Mouse (Mus musculus) intestine, embryonic 15.5 days (tissue): ENCODE measurements around the gene Espn. TPM values are rescaled to one million over a fixed set of nuclear protein-coding genes. Genes with fewer than 3 reads are reported as not detected.

ENCODE experiments used
- ATAC-seq: fragments of 200-750 bp; cut with Nextera tagmentation; 2 replicates; pipeline ENCODE4 v1.8.0; 2017; ENCODE audit warnings: moderate TSS enrichment, moderate library complexity
- H3K27ac ChIP-seq: fragments of 300-500 bp; sonication (generic); 2 replicates; pipeline ENCODE4 v1.5.1; 2015; ENCODE audit warnings: mild to moderate bottlenecking, inconsistent platforms
- H3K27me3 ChIP-seq: fragments of 300-500 bp; sonication (generic); replicated peaks from 2 replicates; pipeline ENCODE4 v1.6.1; 2015; ENCODE audit warnings: inconsistent platforms
- H3K36me3 ChIP-seq: fragments of 300-500 bp; sonication (generic); 2 replicates; pipeline ENCODE4 v1.6.1; 2015; ENCODE audit warnings: inconsistent platforms
- H3K4me1 ChIP-seq: fragments of 300-500 bp; sonication (generic); replicated peaks from 2 replicates; pipeline ENCODE4 v1.6.1; 2015; ENCODE audit warnings: inconsistent platforms
- H3K4me2 ChIP-seq: fragments of 300-500 bp; sonication (generic); replicated peaks from 2 replicates; pipeline ENCODE4 v1.6.1; 2015; ENCODE audit warnings: mild to moderate bottlenecking, inconsistent platforms
- H3K4me3 ChIP-seq: fragments of 300-500 bp; sonication (generic); replicated peaks from 2 replicates; pipeline ENCODE4 v1.5.1; 2015; ENCODE audit warnings: inconsistent platforms
- H3K9ac ChIP-seq: fragments of 300-500 bp; sonication (generic); 2 replicates; pipeline ENCODE4 v1.6.1; 2015; ENCODE audit warnings: inconsistent platforms
- H3K9me3 ChIP-seq: fragments of 300-500 bp; sonication (generic); 2 replicates; pipeline ENCODE4 v1.6.1; 2016; ENCODE audit warnings: inconsistent platforms
- WGBS: fragments of 180-500 bp; shearing (Covaris S2); methylation state at CpG from one replicate; pipeline ENCODE4 v1.1.7; 2015; 5-methylcytosine and 5-hydroxymethylcytosine counted together
- polyA plus RNA-seq: library from polyadenylated mRNA; unstranded; fragments of >200 nt; fragmentation: Nextera tagmentation; extraction: Ambion mirVana; gene quantifications from 2 replicates; pipeline ENCODE4 v1.2.1, GENCODE M21; 2015

The Espn gene
- polyA plus RNA-seq, 1 experiment from 2014 or later = 29.2 TPM

- Histone ChIP-seq H3K9ac (0 out of 2 replicates have a peak overlapping the region, but pooled peaks have one; percentile 12), H3K27ac (0 out of 2 replicates have a peak overlapping the region, but pooled peaks have one; percentile 94), H3K27me3 (no peaks in the 10 kb centered on the region), H3K4me3 (no peak overlapping the region; the same call in 1 of the 2 replicates), H3K4me2 (peak overlapping the region; percentile 66), H3K4me1 (peaks cover 28% of the 10 kb centered on the region), H3K9me3 (no peaks in the 10 kb centered on the region), H3K36me3 (no peaks in the 10 kb centered on the region)
- WGBS = 76% methylated on average over 9 of the region's 9 CpGs
- no peak for ATAC-seq
Measured at GRCm38 (mm10) chr4:152187142-152187541, 35.0 kb upstream of the Espn start.

GRCm38 (mm10) chr4:152186205-152187082, 34.3 kb upstream of the Espn start:
- peak; percentile 7; the same call in 1 of the 2 replicates for ATAC-seq
- Histone ChIP-seq H3K4me1 (peaks cover 28% of the 10 kb centered on the region), H3K4me2 (peak overlapping the region; percentile 66), H3K4me3 (peak overlapping the region; percentile 36), H3K9me3 (no peaks in the 10 kb centered on the region), H3K27ac (peak overlapping the region; percentile 94), H3K36me3 (no peaks in the 10 kb centered on the region), H3K27me3 (no peaks in the 10 kb centered on the region), H3K9ac (peak overlapping the region; percentile 35)
- WGBS = 34% methylated on average over 14 of the region's 14 CpGs

- peak overlapping the region; percentile 36 for H3K4me3 ChIP-seq
- ATAC-seq = peak; percentile 81
- peak overlapping the region; percentile 66 for H3K4me2 ChIP-seq
- H3K36me3 ChIP-seq = no peaks in the 10 kb centered on the region
- peaks cover 25% of the 10 kb centered on the region for H3K4me1 ChIP-seq
- H3K27me3 ChIP-seq = no peaks in the 10 kb centered on the region
- H3K9ac ChIP-seq = peak overlapping the region; percentile 35
- 3% methylated on average over 19 of the region's 19 CpGs for WGBS
- H3K9me3 ChIP-seq = no peaks in the 10 kb centered on the region
- peak overlapping the region; percentile 94 for H3K27ac ChIP-seq
Measured at GRCm38 (mm10) chr4:152185510-152186204, 33.5 kb upstream of the Espn start.

GRCm38 (mm10) chr4:152185137-152185509, 33.0 kb upstream of the Espn start:
- H3K36me3 ChIP-seq = no peaks in the 10 kb centered on the region
- peak overlapping the region; percentile 66 for H3K4me2 ChIP-seq
- H3K27me3 ChIP-seq = no peaks in the 10 kb centered on the region
- H3K4me1 ChIP-seq = peaks cover 23% of the 10 kb centered on the region
- H3K9ac ChIP-seq = no peak overlapping the region
- peak; percentile 66 for ATAC-seq
- H3K4me3 ChIP-seq = peak overlapping the region; percentile 36
- no peaks in the 10 kb centered on the region for H3K9me3 ChIP-seq
- WGBS = 1% methylated on average over 3 of the region's 3 CpGs
- H3K27ac ChIP-seq = peak overlapping the region; percentile 94

- Histone ChIP-seq H3K4me2 (no peak overlapping the region), H3K9me3 (no peaks in the 10 kb centered on the region), H3K27ac (no peak overlapping the region), H3K4me1 (peaks cover 23% of the 10 kb centered on the region), H3K4me3 (no peak overlapping the region), H3K27me3 (peaks cover 5% of the 10 kb centered on the region), H3K36me3 (no peaks in the 10 kb centered on the region), H3K9ac (no peak overlapping the region)
- no peak for ATAC-seq
- WGBS = 62% methylated on average over 7 of the region's 7 CpGs
Measured at GRCm38 (mm10) chr4:152184353-152185035, 32.3 kb upstream of the Espn start.

- Histone ChIP-seq H3K9ac (no peak overlapping the region), H3K27ac (no peak overlapping the region), H3K4me2 (no peak overlapping the region), H3K4me3 (no peak overlapping the region), H3K4me1 (peaks cover 29% of the 10 kb centered on the region), H3K9me3 (no peaks in the 10 kb centered on the region), H3K36me3 (no peaks in the 10 kb centered on the region), H3K27me3 (peaks cover 8% of the 10 kb centered on the region)
- WGBS = 85% methylated on average over 10 of the region's 10 CpGs
- no peak for ATAC-seq
Measured at GRCm38 (mm10) chr4:152182205-152182604, 30.0 kb upstream of the Espn start.

- 89% methylated on average over 16 of the region's 16 CpGs for WGBS
- peaks cover 8% of the 10 kb centered on the region for H3K27me3 ChIP-seq
- no peaks in the 10 kb centered on the region for H3K36me3 ChIP-seq
- no peak overlapping the region for H3K9ac ChIP-seq
- no peak overlapping the region for H3K4me3 ChIP-seq
- no peak overlapping the region for H3K27ac ChIP-seq
- H3K9me3 ChIP-seq = no peaks in the 10 kb centered on the region
- peaks cover 13% of the 10 kb centered on the region for H3K4me1 ChIP-seq
- H3K4me2 ChIP-seq = no peak overlapping the region
- no peak for ATAC-seq
Measured at GRCm38 (mm10) chr4:152179946-152180660, 27.9 kb upstream of the Espn start.

GRCm38 (mm10) chr4:152178916-152179705, 26.9 kb upstream of the Espn start:
- Histone ChIP-seq H3K4me2 (peak overlapping the region; percentile 93), H3K9ac (peak overlapping the region; percentile 46), H3K4me1 (peaks cover 10% of the 10 kb centered on the region), H3K27ac (no peak overlapping the region), H3K9me3 (no peaks in the 10 kb centered on the region), H3K27me3 (peaks cover 11% of the 10 kb centered on the region), H3K4me3 (peak overlapping the region; percentile 68), H3K36me3 (no peaks in the 10 kb centered on the region)
- ATAC-seq = no peak; the same call in 1 of the 2 replicates
- 32% methylated on average over 16 of the region's 16 CpGs for WGBS

- WGBS = 1% methylated on average over 35 of the region's 35 CpGs
- H3K4me1 ChIP-seq = peaks cover 10% of the 10 kb centered on the region
- ATAC-seq = peak; percentile 66
- H3K4me2 ChIP-seq = peak overlapping the region; percentile 93
- H3K27me3 ChIP-seq = peaks cover 17% of the 10 kb centered on the region
- H3K27ac ChIP-seq = no peak overlapping the region
- H3K36me3 ChIP-seq = no peaks in the 10 kb centered on the region
- H3K4me3 ChIP-seq = peak overlapping the region; percentile 68
- peak overlapping the region; percentile 46 for H3K9ac ChIP-seq
- no peaks in the 10 kb centered on the region for H3K9me3 ChIP-seq
Measured at GRCm38 (mm10) chr4:152178344-152178864, 26.2 kb upstream of the Espn start.

- WGBS = under 1% methylated on average over 102 of the region's 108 CpGs
- H3K4me2 ChIP-seq = peak within 1 kb of the TSS; percentile 93
- H3K27me3 ChIP-seq = peaks cover 18% of the 10 kb centered on the region
- no peaks in the 10 kb centered on the region for H3K36me3 ChIP-seq
- H3K9ac ChIP-seq = peak within 1 kb of the TSS; percentile 83
- peak; percentile 98 for ATAC-seq
- peak within 1 kb of the TSS; percentile 82 for H3K27ac ChIP-seq
- H3K4me3 ChIP-seq = peak within 1 kb of the TSS; percentile 68
- H3K4me1 ChIP-seq = peaks cover 10% of the 10 kb centered on the region
- no peaks in the 10 kb centered on the region for H3K9me3 ChIP-seq
Measured at GRCm38 (mm10) chr4:152177537-152178343, 25.6 kb upstream of the Espn start, which contains the start of gene Acot7. Gene Acot7 (plus strand): TSS chr4:152178134.
